Mouse (Mus musculus): Measurements from ENCODE around the gene Myof.
A peak's percentile ranks its signal among the peaks of the same experiment; 100 is the strongest.

The Myof gene

DNA sequence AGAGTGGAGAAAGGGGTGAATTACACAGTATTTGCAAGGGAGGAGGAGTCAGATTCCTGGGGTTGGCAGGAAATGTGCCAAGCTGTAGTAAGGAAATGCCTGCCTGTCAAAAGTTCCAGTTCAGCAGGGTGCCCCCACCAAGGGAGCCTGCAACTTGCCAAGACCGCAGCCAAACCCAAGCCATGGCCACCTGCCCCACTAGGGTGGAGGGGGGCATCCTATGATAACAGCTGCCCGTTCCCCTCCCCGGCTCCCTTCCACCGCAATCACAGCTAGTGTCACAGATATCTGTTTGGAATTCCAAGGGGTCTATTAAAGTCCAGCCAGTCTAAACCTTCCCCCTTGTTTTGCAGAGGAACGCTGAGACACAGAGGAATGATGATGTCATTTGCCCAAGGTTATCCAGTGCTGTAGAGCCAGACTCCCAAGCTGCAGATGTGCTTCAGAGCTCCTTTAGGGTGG lies 1.1 kb downstream of the Myof start:
- DNase-seq (ENCODE audit: low spot score) = peak; percentile 32

DNA sequence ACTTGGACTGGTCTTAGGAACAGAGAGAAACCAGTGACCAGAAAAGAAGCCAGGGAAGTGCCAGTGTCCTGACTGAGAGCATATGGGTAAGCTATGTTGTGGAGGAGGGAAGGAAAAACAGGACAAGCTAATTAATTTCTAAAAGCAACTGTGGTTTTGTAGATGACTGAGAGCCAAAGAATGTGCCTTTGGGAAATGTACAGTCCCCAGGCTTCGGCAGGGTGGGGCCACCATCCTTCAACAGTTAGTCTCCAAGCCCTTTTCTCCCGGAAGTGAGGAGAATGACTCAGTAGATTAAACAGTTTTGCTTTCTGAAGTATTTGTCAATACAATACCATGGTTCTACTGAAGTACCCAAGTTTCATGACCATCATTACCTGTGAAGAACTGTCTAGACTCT lies 5.1 kb downstream of the Myof start:
- DNase-seq (ENCODE audit: low spot score) = no peak

DNA sequence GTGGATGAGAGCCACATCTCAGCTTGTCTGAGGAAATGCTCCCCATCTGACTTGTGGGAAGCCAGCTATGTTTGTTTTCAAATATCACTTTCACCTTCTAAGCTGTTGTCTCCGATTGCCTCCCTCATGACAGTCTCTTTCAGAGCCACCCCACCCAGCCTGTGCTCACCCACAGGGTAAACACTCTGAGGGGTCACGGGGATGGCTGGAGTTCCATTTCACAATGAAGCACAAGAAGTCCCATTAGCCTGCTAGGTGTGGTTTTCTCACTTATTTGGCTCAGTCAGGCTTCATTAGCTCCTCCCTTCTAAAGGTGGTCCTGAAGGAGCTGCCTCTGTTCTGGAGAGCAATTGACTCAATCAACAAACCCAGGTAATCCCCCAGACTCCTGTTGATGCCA lies 7.6 kb downstream of the Myof start:
- no peak for DNase-seq (ENCODE audit: low spot score)

DNA sequence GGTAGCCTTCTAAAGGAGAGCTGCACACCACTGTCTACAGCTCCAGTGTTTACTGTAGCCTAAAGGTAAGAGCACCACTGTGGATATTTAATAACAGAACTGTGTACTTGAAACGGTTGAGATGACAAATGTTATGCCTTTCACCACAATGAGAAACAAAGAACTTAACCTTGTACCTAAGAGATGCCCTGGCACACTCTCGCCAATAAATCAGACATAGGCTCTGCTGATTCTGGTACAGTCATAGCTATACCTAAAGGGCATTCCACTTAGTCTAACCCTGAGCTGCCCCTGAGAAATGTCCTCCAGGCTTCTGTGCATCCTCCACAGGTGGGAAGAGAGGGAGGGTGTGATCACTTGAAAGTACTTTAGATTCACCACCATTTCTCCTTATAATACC lies 8.7 kb downstream of the Myof start:
- DNase-seq (ENCODE audit: low spot score) = no peak

DNA sequence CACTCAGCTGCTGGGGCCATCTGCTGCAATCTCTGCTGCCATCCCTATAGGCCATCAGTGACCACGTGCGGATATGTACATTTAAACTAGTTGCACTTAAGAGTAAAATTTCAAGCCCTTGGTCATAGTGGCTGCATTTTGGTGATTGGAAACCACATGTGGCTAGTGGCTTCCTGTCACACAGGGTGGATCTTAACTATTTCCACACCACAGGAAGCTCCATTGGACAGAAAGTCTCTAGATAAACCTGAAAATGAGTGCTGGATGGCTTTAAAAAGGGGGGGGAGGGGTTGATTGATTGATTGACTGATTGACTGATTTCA lies 9.7 kb downstream of the Myof start:
- DNase-seq (ENCODE audit: low spot score) = no peak

DNA sequence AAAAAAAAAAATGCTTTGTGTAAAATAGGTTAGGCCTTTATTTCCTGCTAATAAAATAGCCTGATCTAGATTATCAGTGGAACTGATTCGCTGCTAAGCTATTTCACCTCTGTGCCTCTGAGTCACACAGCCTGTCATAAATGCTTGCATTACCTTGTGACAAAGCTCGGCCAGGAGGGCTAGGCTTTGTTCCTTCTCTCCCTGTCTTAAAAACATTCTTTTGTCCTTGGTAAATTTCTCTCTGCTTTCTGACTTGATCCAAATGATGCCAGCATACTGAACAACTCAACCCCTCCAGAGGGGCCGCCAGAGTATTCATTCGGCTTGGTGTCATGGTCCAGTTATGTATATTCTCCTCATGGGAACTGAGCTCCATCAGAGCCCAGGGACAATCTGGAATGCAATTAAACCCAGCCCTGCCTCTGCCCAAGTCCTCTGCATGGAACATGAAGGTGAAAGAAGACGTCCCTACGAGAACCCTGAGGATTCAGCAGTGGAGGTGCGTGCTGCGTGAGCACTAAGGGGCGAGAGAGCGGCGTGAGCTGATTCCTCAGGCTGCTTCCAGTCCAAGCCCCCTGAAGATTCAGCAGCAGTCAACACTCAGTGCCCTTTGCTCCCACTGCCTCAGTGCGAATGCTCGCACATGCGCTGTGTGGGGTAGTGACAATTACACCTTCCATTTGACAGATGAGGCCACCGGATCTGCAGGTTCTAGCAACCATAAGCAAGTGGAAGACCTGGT lies 10.2 kb downstream of the Myof start:
- DNase-seq (ENCODE audit: low spot score) = no peak

- DNase-seq (ENCODE audit: low spot score) = no peak
These were observed 12.2 kb downstream of the Myof start for GRCm38 (mm10) chr19:38031144-38031543.

- peak; percentile 43 for DNase-seq (ENCODE audit: low spot score)
These were observed 12.7 kb downstream of the Myof start for GRCm38 (mm10) chr19:38030673-38031137.

DNA sequence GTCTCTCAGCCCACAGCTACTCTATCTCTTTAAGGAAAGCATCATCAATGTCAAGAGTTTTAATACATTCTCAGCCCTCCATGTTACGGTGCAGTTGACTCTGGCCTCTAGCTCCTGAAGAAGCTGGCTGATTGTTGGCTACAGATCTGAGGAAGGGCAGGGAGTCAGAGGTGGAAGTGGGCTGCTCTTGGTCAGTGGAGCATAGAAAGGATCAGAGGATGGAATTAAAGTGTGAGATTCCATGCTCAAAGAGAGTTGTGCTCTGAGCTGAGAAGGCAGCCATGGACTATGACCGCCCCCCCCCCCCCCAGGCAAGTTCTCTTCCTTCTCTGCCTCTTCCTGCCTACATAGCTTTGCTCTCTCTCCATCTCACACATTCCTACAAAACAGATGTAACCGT lies 13.5 kb downstream of the Myof start:
- no peak for DNase-seq (ENCODE audit: low spot score)

DNA sequence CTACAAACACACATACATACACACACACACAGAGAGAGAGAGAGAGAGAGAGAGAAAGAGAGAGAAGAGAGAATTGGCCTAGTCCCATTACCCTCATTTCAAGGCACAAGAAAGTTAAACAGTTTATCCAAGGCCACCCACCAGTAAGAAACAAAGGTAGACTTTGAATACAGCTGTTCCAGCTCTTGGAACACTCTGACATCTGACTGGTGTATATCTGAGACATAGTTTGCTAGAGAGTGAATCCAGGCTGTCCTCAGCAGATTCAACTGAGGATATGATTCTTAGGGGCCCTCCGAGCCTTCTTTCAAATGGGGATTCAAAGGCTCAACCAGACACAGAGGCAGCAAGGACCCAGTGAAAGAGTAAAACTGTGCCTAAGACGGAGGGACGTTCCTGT lies 14.1 kb downstream of the Myof start:
- no peak for DNase-seq (ENCODE audit: low spot score)

DNA sequence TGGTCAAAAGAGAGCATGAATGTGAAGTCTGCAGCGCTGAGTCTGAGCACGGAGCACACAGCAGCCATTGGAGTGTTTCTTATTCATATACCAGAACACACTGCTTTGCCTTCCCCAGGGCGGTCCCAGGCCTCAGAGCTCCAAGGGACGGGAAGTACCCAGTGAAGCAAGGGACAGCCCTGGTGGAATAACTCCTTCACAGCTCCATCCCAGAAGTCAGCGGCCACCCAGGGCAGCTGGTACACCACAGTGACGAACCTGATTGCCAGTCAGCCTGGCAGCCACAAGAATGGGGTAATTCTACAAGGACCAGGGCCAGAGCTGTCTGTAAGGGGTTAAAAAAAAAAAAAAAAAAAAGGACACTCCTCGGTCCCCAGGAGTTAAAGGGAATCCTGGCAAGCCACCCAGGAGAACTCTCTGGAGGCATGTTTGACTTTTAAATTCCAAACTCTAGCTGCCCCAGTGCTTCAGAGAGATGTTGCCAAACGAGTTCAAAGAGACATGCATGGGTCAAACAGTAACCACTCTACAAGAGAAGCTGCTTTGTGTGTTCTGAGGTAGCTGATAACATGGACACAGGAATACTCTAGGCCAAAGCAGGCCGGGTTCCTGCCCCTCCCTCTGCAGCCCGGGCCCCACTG lies 15.4 kb downstream of the Myof start:
- DNase-seq (ENCODE audit: low spot score) = no peak

GRCm38 (mm10) chr19:38027389-38027788 lies 16.0 kb downstream of the Myof start:
- no peak for DNase-seq (ENCODE audit: low spot score)

GRCm38 (mm10) chr19:38026211-38026624 lies 17.2 kb downstream of the Myof start:
- DNase-seq (ENCODE audit: low spot score) = no peak

GRCm38 (mm10) chr19:38025254-38026041 lies 17.9 kb downstream of the Myof start:
- DNase-seq (ENCODE audit: low spot score) = no peak

- DNase-seq (ENCODE audit: low spot score) = no peak
These were observed 19.8 kb downstream of the Myof start for GRCm38 (mm10) chr19:38023603-38024002.

DNA sequence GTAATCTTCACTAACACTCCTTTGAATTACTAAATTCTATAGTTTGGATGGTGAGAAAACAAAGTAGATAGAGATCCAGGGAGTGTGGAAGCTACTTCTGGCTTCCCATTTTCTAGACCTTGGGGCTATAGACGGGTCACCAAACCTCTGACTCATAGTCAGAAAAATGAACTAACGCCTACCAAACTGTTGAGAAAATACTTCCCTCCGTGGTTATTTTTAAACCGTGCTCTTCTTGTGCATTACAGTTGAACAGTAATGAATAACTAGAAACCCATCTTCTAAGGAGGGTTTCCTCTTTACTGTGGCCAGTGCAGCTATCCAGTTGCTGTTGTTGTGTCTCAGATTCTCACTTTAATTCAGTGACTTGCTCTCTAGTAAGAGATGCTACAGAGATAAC lies 20.7 kb downstream of the Myof start:
- no peak for DNase-seq (ENCODE audit: low spot score)

DNA sequence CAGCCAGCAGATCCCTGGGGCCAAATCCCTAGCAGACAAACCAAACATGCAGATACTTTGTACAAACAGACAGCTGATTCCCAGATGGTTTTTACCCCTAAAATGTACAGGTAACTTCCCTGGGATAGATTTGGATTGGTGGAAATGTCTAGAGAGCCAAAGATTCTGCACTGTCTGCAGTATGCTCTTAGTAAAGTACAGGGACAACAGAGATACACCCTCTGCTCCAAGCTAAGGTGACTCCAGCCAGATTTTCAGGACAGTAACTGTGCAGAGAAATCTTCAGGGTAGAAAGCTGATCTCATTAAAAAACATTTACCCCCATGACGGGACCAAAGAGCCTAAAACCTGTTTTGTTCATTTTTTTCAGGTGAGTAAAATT lies 27.5 kb downstream of the Myof start:
- no peak for DNase-seq (ENCODE audit: low spot score)

DNA sequence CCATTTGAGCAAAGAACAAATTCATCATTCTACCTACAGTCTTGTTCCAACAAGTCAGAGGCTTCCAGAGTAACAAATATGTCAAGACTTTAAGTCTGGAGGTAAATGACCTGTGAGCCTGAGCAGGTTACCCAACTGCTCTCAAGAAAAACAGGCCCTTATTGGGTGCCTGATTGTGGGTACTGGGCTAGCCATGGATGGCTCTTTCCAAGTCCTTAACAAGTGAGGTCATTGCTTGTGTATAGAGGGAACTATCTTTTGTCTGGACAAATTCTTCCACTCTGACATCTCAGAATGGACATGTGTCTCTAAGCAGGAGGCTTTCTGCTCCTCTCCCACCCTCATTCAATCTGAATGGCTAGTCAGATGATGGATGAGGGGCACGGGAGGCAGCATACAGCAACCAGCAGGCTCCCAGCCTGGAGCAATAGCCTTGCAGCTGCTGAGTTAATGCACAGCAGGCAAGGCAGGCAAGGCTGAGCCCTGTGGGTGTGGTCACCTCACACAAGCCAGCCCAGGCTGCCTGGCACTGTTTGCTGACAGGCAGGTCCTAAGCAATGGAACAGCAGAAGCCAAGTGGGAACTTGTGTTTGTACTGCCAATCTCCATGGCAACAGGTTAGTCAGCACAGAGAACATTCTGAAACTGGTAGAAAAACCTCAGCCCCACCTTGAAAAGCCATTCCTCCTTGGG lies 28.1 kb downstream of the Myof start:
- peak; percentile 75 for DNase-seq (ENCODE audit: low spot score)

DNA sequence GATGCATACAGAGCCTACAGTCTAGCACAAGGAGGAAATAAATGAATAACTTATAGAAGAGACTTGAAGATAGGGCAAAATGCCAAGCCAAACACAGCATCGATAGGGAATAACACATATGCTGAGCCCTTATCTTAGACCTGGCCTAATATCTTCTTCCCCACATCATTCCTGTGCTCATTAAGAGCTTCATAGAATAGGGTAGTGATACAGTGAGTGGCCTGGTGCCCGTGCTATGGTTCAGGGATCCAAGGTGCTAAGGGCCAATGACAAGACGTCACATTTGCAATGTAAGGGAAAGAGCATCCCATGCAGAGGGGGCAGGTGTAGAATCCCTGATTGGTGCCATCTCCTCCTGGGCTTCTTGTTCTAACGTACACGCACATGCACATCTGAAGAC lies 28.9 kb downstream of the Myof start:
- DNase-seq (ENCODE audit: low spot score) = no peak

DNA sequence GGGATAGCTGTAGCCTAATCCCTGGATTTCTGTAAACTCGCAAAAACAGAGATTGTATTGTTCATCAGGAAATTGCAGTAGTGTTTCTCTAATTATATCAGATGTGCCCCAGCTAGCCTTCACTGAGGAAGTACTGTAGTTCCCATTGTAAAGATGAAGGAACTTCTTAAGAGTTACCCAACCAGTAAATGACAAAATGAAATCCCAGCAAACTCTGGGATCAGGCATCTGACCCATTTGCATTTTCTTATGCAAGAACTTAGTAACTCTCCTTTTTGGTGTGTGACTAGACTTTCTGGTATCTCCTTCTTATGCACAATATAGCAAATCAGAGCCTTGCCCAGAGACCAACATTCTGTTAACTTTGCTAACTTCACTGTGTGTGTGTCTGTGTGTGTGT lies 32.0 kb downstream of the Myof start:
- DNase-seq (ENCODE audit: low spot score) = no peak

GRCm38 (mm10) chr19:38004809-38005380 lies 38.5 kb downstream of the Myof start:
- no peak for DNase-seq (ENCODE audit: low spot score)
